Comparison of ENCODE assay signal across 19 mouse cellular contexts in genomic region chr6:144664765-144665164, GRCm38 (mm10).
DNase-seq lines count a peak whose midpoint lies in the region; ATAC-seq and TF ChIP-seq lines count a peak whose summit lies in the region.
"Had no signal": no experiment of that assay in that cellular context is flagged by ENCODE, and none has a peak within 500 bp of the region (broad histone marks: within the 10 kb centered on the region; RNA-seq: fewer than 3 reads in every experiment).

No protein-coding gene starts in this region.

- no peaks in the 10 kb centered on the region for H3K36me3 ChIP-seq in intestine, embryonic 15.5 days
- H3K36me3 ChIP-seq in intestine, postnatal 0 days (ENCODE audit: control insufficient read depth, insufficient read depth), result no peaks in the 10 kb centered on the region
- H3K36me3 ChIP-seq: embryonic facial prominence, embryonic 12.5 days; G1E; heart, embryonic 12.5 days; hindbrain, embryonic 10.5 days had no signal

- H3K27ac ChIP-seq in intestine, embryonic 15.5 days, result no peak overlapping the region
- H3K27ac ChIP-seq in intestine, postnatal 0 days (ENCODE audit: low read depth, low read length), result no peak overlapping the region
- H3K27ac ChIP-seq: embryonic facial prominence, embryonic 12.5 days; gastrocnemius, adult 2 months; hindbrain, embryonic 10.5 days; hindbrain, embryonic 14.5 days had no signal

- no peak overlapping the region for H3K4me3 ChIP-seq in intestine, embryonic 15.5 days (replicated peaks)
- no peak overlapping the region for H3K4me3 ChIP-seq in intestine, postnatal 0 days (ENCODE audit: low read depth, low read length)
- H3K4me3 ChIP-seq: embryonic facial prominence, embryonic 12.5 days; gastrocnemius, adult 2 months; heart, embryonic 12.5 days; hindbrain, embryonic 10.5 days had no signal

- H3K9ac ChIP-seq in intestine, embryonic 15.5 days, result no peak overlapping the region
- H3K9ac ChIP-seq in intestine, postnatal 0 days (ENCODE audit: low read depth, low read length), result no peak overlapping the region
- H3K9ac ChIP-seq: embryonic facial prominence, embryonic 12.5 days; heart, embryonic 12.5 days; hindbrain, embryonic 14.5 days had no signal

- 0 out of 2 replicates have a peak, but pooled peaks have one; percentile 28 for ATAC-seq in intestine, embryonic 15.5 days
- ATAC-seq in intestine, postnatal 0 days, result no peak
- peak; percentile 93 for ATAC-seq in megakaryocyte progenitor cell, adult 5-6 weeks (replicated peaks; ENCODE audit: poor library complexity)
- ATAC-seq: forebrain, embryonic 16.5 days had no signal

- H3K4me2 ChIP-seq in intestine, embryonic 15.5 days (replicated peaks), result no peak overlapping the region
- H3K4me2 ChIP-seq in intestine, postnatal 0 days (replicated peaks; ENCODE audit: low read depth), result no peak overlapping the region
- H3K4me2 ChIP-seq: embryonic facial prominence, embryonic 12.5 days; heart, embryonic 12.5 days; hindbrain, embryonic 14.5 days had no signal

- no peaks in the 10 kb centered on the region for H3K4me1 ChIP-seq in intestine, embryonic 15.5 days (replicated peaks)
- 0 out of 2 replicates have a peak, but pooled peaks cover under 1% of the 10 kb centered on the region for H3K4me1 ChIP-seq in intestine, postnatal 0 days (replicated peaks; ENCODE audit: control insufficient read depth, insufficient read depth, low read length)
- H3K4me1 ChIP-seq: heart, embryonic 12.5 days had no signal

- no peak for TF ChIP-seq CTCF in intestine, postnatal 0 days (IDR thresholded peaks at IDR 0.05; ENCODE audit: low read depth)

- no peaks in the 10 kb centered on the region for H3K27me3 ChIP-seq in intestine, embryonic 15.5 days (replicated peaks)
- H3K27me3 ChIP-seq in intestine, postnatal 0 days (replicated peaks; ENCODE audit: control insufficient read depth, insufficient read depth, low read length), result no peaks in the 10 kb centered on the region
- H3K27me3 ChIP-seq: embryonic facial prominence, embryonic 12.5 days; heart, embryonic 12.5 days had no signal

- WGBS in intestine, embryonic 15.5 days, result 68% methylated on average over 9 of the region's 9 CpGs
- WGBS in intestine, postnatal 0 days, result 55% methylated on average over 9 of the region's 9 CpGs

- DNase-seq in thymus, postnatal 14 days, result peak; percentile 19
- DNase-seq in thymus, postnatal 10 days (ENCODE audit: low spot score in 2 of 2), result no peak
- DNase-seq in T-cell, adult 2 months (ENCODE audit: low spot score), result peak; percentile 32
- no peak for DNase-seq in frontal cortex, postnatal 36 days (ENCODE audit: low spot score in 2 of 2)
- DNase-seq in adrenal gland, postnatal 4 days (ENCODE audit: low spot score in 2 of 2), result no peak
- DNase-seq: adrenal gland, postnatal 14 days; cerebellum, adult 2 months; cerebellum, postnatal 10 days; gastrocnemius, adult 2 months; gastrocnemius, postnatal 25 days had no signal

- H3K9me3 ChIP-seq in intestine, embryonic 15.5 days, result no peaks in the 10 kb centered on the region
- H3K9me3 ChIP-seq in intestine, postnatal 0 days (ENCODE audit: control insufficient read depth), result no peaks in the 10 kb centered on the region

Comparison
In these comparisons a context has a peak if more than half of its experiments do, and no peak if none do; other contexts are left out.
1. DNase-seq: peak in thymus, postnatal 14 days (single experiment) and T-cell, adult 2 months (single experiment); none in thymus, postnatal 10 days (0 of 2), frontal cortex, postnatal 36 days (0 of 2) and adrenal gland, postnatal 4 days (0 of 2).